Mouse (Mus musculus): ENCODE measurements around the gene Gm49318. TPM values are rescaled to one million over a fixed set of nuclear protein-coding genes. Genes with fewer than 3 reads are reported as not detected.

Gm49318 gene
- polyA plus RNA-seq, 1 experiment from 2014 or later = not detected

DNA sequence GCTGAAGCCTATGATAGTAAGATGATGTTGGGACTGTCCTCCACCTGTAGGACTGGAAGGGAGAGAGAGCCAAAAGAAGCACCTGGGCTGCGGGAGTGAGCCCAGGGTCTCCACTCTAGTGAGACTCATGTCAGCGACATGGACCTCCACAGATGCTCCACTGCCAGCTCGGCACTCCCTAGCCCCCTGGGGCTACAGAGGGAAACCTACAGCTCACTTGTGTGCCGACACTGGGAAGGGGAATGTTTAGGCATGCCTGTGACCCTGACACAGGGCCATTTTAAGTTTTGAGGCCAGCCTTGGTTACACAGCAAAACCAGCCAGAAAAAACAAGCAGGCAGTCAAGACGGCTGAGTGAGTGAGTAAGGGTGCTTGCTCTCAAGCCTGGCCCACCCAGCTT, 3.9 kb downstream of the Gm49318 start:
- Histone ChIP-seq H3K4me3 (replicated peaks) (no peak overlapping the region), H3K9me3 (no peaks in the 10 kb centered on the region), H3K9ac (no peak overlapping the region), H3K36me3 (peaks cover 27% of the 10 kb centered on the region), H3K27me3 (replicated peaks) (no peaks in the 10 kb centered on the region), H3K4me2 (no peak overlapping the region), H3K27ac (no peak overlapping the region), H3K4me1 (0 out of 2 replicates have a peak, but pooled peaks cover 5% of the 10 kb centered on the region)
- 74% methylated on average over 5 of the region's 5 CpGs for WGBS
- ATAC-seq (ENCODE audit: insufficient read depth, low FRiP score, low read depth) = no peak

DNA sequence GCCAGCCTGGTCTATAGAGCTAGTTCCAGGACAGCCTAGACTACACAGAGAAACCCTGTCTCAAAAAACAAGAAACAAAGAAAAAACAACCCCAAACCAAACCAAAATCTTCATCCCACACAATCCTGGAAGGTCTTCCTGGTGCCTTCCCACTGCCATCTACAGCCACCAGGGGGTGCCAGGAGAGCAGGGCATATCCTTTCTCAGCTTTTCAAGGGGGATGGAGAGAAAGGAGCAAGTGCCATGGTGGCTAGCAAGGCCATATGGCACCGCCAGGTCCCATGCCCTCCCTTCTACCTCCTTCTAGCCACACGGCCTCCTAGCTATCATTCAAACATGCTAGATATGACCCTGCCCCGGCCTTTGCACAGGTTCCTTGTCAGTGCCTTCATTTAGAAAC, 4.6 kb downstream of the Gm49318 start:
- H3K9ac ChIP-seq = no peak overlapping the region
- H3K4me1 ChIP-seq = 0 out of 2 replicates have a peak, but pooled peaks cover 5% of the 10 kb centered on the region
- no peaks in the 10 kb centered on the region for H3K27me3 ChIP-seq (replicated peaks)
- H3K36me3 ChIP-seq = peaks cover 33% of the 10 kb centered on the region
- H3K4me2 ChIP-seq = no peak overlapping the region
- H3K4me3 ChIP-seq (replicated peaks) = no peak overlapping the region
- no peak for ATAC-seq (ENCODE audit: insufficient read depth, low FRiP score, low read depth)
- WGBS = 69% methylated on average over 3 of the region's 3 CpGs
- H3K9me3 ChIP-seq = no peaks in the 10 kb centered on the region
- H3K27ac ChIP-seq = no peak overlapping the region

DNA sequence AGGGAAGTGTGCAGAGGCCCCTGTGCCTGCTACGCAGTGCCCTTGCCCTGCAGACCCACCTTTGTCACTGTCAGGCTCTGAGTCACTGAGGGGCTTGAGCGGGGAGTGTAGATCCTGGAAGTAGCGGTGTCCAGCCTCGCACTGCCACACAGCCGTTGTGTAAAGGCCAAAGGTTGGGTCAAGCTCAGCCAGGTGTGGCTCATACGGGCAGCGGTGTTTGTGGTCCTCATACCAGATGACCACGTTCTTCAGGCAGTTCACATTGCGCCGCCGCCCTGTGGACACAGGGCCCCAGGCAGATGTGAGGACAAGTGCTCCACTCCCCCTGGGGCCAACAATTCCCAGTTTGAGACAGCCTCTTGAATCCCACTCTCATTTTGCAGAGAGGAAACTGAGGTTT, 5.4 kb downstream of the Gm49318 start:
- ATAC-seq (ENCODE audit: insufficient read depth, low FRiP score, low read depth) = no peak

DNA sequence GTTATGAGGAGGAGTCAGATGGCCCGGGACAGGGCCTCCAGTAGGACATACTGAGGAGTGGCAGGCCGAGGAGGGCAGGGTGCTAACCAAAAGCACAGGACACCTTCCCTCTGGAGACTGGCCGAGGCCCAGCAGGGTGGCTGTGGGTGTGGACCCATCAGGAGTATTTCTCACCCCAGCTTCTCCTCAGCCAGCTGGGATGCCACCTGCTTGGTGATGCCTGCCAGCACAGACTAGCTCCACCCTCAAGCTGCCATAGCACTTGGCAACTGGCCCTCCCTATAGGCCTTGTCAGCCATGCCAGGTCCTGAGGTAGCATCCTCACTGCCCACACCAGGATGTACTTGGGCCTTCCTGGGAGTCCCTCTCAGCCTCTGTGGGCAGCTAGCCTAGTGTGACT, 6.7 kb downstream of the Gm49318 start:
- no peak overlapping the region for H3K4me3 ChIP-seq (replicated peaks)
- 93% methylated on average over 3 of the region's 3 CpGs for WGBS
- no peaks in the 10 kb centered on the region for H3K27me3 ChIP-seq (replicated peaks)
- no peaks in the 10 kb centered on the region for H3K4me1 ChIP-seq
- no peak overlapping the region for H3K4me2 ChIP-seq
- H3K9ac ChIP-seq = no peak overlapping the region
- ATAC-seq (ENCODE audit: insufficient read depth, low FRiP score, low read depth) = no peak
- H3K9me3 ChIP-seq = no peaks in the 10 kb centered on the region
- H3K27ac ChIP-seq = no peak overlapping the region
- peaks cover 45% of the 10 kb centered on the region for H3K36me3 ChIP-seq

More for the DNA sequence above, 5.4 kb downstream of the Gm49318 start:
- Histone ChIP-seq H3K9ac (no peak overlapping the region), H3K4me2 (no peak overlapping the region), H3K4me1 (0 out of 2 replicates have a peak, but pooled peaks cover 5% of the 10 kb centered on the region), H3K9me3 (no peaks in the 10 kb centered on the region), H3K27ac (no peak overlapping the region), H3K4me3 (replicated peaks) (no peak overlapping the region), H3K36me3 (peaks cover 39% of the 10 kb centered on the region), H3K27me3 (replicated peaks) (no peaks in the 10 kb centered on the region)
- 92% methylated on average over 11 of the region's 11 CpGs for WGBS

DNA sequence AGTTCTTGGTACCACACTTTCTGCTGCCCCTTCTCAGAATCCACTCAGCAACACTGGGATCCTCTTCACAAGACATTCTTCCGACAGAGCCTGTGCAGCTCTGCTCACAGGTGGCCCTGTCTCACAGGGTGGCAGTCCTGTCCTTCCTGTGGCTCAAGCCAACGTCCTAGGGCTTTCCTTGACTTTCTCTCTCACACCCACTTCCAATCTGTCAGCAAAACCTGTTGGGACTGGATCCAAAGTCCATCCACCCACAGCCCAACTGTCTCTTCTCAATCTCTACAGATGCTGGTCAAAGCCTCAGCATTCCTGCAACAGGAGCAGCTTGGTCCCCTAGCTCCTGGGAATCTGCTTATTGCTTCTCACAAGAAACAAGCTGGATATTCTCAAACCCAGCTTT, 9.7 kb downstream of the Gm49318 start:
- Histone ChIP-seq H3K4me2 (no peak overlapping the region), H3K4me1 (no peaks in the 10 kb centered on the region), H3K36me3 (peaks cover 55% of the 10 kb centered on the region), H3K9me3 (no peaks in the 10 kb centered on the region), H3K9ac (no peak overlapping the region), H3K4me3 (replicated peaks) (no peak overlapping the region), H3K27me3 (replicated peaks) (no peaks in the 10 kb centered on the region), H3K27ac (no peak overlapping the region)
- no peak for ATAC-seq (ENCODE audit: insufficient read depth, low FRiP score, low read depth)
- WGBS = 85% methylated on average over 2 of the region's 2 CpGs

DNA sequence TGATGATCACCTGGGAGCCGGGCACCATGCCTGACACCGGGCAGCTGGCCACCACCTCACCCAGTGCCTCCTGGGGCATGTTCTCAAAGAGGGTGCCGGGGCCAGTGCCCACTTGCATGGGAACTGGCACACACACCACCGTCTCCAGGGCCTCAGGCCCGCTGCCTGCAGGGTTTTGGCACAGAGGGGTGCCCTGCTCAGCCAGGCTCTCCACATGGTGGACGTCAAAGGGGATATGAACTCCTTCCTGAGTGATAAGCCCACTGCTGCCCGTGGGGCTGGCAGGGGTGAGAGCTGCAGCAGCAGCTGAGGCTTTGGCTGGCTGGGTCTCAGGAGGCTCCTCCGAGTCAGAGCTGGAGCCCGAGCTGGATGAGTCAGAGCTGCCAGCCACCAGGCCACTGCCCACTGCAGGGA, 13.0 kb downstream of the Gm49318 start:
- ATAC-seq (ENCODE audit: insufficient read depth, low FRiP score, low read depth) = no peak
- Histone ChIP-seq H3K4me2 (no peak overlapping the region), H3K9me3 (no peaks in the 10 kb centered on the region), H3K36me3 (peaks cover 34% of the 10 kb centered on the region), H3K9ac (no peak overlapping the region), H3K27ac (no peak overlapping the region), H3K4me1 (peaks cover 4% of the 10 kb centered on the region), H3K27me3 (replicated peaks) (peaks cover 12% of the 10 kb centered on the region), H3K4me3 (replicated peaks) (no peak overlapping the region)
- WGBS = 87% methylated on average over 9 of the region's 9 CpGs

DNA sequence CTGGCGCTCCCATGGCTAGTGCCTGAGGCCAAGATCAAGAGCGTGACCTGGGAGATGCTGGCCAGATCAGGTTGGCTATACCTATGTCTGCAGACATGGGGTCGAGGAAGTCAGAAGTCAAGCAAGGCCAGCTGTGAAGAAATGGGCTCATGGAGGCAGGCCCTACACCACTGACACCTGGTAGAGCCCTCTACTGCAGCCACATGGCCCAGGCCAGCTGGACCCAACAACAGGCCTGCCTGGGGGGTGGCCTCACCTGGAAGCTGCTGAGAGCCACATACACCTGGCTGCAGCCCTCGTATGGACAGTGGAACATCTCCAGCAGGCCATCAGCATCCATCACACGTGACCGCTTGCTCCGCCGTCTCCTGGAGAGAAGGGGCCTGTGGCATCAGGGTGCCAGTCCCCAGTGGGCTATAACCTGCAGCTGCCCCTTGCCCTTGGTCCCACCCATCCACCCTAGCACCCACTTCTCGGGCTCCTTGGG, 14.0 kb downstream of the Gm49318 start:
- Histone ChIP-seq H3K9ac (no peak overlapping the region), H3K4me1 (peaks cover 4% of the 10 kb centered on the region), H3K27ac (no peak overlapping the region), H3K4me2 (no peak overlapping the region), H3K9me3 (no peaks in the 10 kb centered on the region), H3K4me3 (replicated peaks) (no peak overlapping the region), H3K36me3 (peaks cover 30% of the 10 kb centered on the region), H3K27me3 (replicated peaks) (peaks cover 21% of the 10 kb centered on the region)
- WGBS = 89% methylated on average over 9 of the region's 9 CpGs
- ATAC-seq (ENCODE audit: insufficient read depth, low FRiP score, low read depth) = no peak

DNA sequence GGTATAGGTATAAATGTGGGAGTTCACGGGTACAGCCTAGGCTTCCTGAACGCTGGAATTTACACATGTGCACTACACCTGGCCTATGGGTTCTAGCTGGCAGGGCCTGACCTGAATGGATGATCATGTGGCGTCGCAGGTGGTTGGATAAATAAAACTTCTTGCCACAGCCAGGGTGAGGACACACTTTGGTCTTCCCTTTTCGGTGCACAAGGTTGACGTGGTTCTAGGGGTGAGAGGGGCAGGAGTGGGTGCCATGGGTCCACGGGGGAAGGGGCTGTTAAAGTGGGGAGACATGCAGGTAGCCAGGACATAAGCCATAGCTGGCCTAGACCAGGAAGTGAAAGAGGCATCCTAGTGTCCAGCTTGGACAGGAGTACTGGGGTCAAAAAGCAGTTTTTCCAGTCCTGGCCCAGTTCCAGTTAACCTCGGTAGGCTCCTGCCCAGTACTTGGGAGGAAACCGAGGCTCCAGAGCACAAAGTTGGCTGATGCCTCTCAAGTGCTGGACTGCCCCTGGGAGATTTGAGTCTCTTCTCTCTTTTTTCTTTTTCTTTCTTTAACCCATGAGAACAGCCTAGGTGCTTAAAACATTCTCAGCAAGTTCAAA, 14.7 kb downstream of the Gm49318 start:
- Histone ChIP-seq H3K9ac (no peak overlapping the region), H3K4me1 (peaks cover 10% of the 10 kb centered on the region), H3K4me3 (replicated peaks) (no peak overlapping the region), H3K9me3 (no peaks in the 10 kb centered on the region), H3K27me3 (replicated peaks) (peaks cover 28% of the 10 kb centered on the region), H3K36me3 (peaks cover 25% of the 10 kb centered on the region), H3K27ac (no peak overlapping the region), H3K4me2 (no peak overlapping the region)
- no peak; the same call in 1 of the 2 replicates for ATAC-seq (ENCODE audit: insufficient read depth, low FRiP score, low read depth)
- 65% methylated on average over 9 of the region's 9 CpGs for WGBS

DNA sequence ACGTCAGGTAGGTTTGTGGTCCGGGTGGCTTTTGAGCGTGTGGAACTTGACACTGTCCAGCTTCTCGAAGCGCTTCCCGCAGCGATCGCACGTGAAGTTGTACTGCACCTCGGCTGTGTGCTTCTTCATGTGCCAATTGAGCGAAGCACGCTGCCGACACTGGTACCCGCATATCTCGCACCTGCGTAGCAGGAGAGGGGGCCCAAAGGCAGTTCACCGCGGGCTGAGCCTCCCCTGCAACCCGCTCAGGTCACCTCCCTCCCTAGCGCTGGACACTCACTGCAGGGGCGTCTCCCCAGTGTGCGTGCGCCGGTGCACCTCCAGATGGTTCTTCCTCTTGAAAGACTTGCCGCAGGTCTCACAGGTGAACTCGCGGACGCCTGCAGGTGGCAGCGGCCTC, 15.3 kb downstream of the Gm49318 start:
- H3K9ac ChIP-seq = no peak overlapping the region
- no peaks in the 10 kb centered on the region for H3K9me3 ChIP-seq
- peaks cover 19% of the 10 kb centered on the region for H3K36me3 ChIP-seq
- H3K4me2 ChIP-seq = no peak overlapping the region
- 27% methylated on average over 29 of the region's 29 CpGs for WGBS
- no peak for ATAC-seq (ENCODE audit: insufficient read depth, low FRiP score, low read depth)
- H3K4me3 ChIP-seq (replicated peaks) = no peak overlapping the region
- no peak overlapping the region for H3K27ac ChIP-seq
- peaks cover 35% of the 10 kb centered on the region for H3K27me3 ChIP-seq (replicated peaks)
- H3K4me1 ChIP-seq = peaks cover 17% of the 10 kb centered on the region

DNA sequence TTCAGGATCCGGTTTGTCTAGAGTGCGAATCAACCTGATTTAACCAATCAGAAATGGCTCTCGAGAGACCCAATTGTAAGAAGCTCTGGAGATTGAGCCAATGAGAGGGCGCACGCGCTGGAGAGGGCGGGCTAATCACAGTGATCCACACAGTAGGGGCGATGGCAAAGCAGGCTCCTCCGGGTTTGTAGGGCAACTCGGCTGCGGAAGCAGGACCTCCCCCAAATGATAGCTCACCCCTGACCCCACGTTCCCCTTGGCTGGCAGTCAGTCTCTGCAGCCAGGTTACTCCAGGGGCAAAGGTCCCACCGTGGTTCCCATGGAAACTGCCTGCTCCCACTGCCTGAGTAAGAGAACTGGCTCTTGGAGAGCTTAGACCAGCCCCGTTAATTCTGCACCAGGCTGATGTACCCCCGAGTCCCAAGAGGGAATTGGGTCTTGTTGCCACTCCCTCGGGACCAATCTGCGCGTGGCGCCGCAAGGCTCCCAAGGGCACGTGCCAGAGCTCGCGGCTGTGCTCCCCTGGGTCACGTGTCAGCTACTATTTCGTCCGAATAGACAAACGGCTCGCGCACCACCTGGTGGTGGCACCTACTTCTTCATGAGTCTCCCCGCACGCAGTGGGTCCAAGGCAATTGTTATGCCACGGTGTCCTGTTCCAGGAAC, 16.5 kb downstream of the Gm49318 start:
- Histone ChIP-seq H3K9me3 (no peaks in the 10 kb centered on the region), H3K36me3 (peaks cover 15% of the 10 kb centered on the region), H3K4me1 (peaks cover 23% of the 10 kb centered on the region), H3K4me3 (replicated peaks) (no peak overlapping the region), H3K9ac (no peak overlapping the region), H3K27ac (no peak overlapping the region), H3K4me2 (peak overlapping the region; percentile 39), H3K27me3 (replicated peaks) (peaks cover 46% of the 10 kb centered on the region)
- no peak for ATAC-seq (ENCODE audit: insufficient read depth, low FRiP score, low read depth)
- 3% methylated on average over 32 of the region's 32 CpGs for WGBS

DNA sequence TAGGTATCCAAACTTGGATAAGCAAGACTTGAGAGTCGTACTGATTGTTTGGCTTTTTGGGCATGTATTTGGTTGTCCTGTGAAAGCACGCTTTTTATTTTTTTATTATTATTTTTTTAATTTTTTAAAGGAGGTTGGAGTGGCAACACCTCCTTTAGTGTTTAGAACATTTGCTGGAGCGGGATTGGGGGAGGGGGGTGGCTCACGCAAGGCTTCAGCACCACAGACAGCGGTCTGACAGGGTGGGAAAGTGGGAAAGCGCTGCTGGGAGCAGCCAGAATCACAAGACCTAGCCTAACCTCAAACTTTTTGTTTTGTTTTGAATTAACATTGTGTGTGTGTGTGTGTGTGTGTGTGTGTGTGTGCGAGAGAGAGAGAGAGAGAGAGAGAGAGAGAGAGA, 17.4 kb downstream of the Gm49318 start:
- H3K4me1 ChIP-seq = peaks cover 23% of the 10 kb centered on the region
- H3K9ac ChIP-seq = no peak overlapping the region
- ATAC-seq (ENCODE audit: insufficient read depth, low FRiP score, low read depth) = no peak
- H3K4me3 ChIP-seq (replicated peaks) = no peak overlapping the region
- H3K27ac ChIP-seq = no peak overlapping the region
- no peaks in the 10 kb centered on the region for H3K9me3 ChIP-seq
- peaks cover 8% of the 10 kb centered on the region; the same call in 1 of the 2 replicates for H3K36me3 ChIP-seq
- no peak overlapping the region for H3K4me2 ChIP-seq
- peaks cover 50% of the 10 kb centered on the region for H3K27me3 ChIP-seq (replicated peaks)
- 24% methylated on average over 6 of the region's 7 CpGs for WGBS

DNA sequence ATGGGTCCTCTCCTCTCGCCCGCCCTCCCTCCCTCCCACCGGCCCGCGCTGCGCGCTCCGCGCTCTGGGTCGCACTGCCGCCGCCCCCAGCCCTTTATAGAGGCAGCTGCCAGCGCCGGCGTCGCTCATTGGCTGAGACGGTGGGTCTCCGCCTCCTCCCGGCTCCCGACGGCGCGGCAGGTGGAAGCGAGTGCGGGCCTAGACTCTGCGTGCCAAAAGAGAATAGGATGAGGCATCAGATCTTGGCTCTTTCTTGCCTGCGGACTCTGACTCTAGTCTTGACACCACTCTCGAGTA, 19.2 kb downstream of the Gm49318 start, which contains the start of gene Elavl3:
TSS of gene Elavl3 (minus strand) at position 66 of the 297 bp plus-strand sequence.
- Histone ChIP-seq H3K9me3 (no peaks in the 10 kb centered on the region), H3K4me1 (peaks cover 23% of the 10 kb centered on the region), H3K4me3 (replicated peaks) (peak within 1 kb of the TSS; percentile 37), H3K27me3 (replicated peaks) (peaks cover 50% of the 10 kb centered on the region), H3K27ac (no peak within 1 kb of the TSS), H3K36me3 (no peaks in the 10 kb centered on the region), H3K4me2 (peak within 1 kb of the TSS; percentile 78), H3K9ac (no peak within 1 kb of the TSS)
- WGBS = 2% methylated on average over 25 of the region's 28 CpGs
- no peak; the same call in 1 of the 2 replicates for ATAC-seq (ENCODE audit: insufficient read depth, low FRiP score, low read depth)
